26 mouse cellular contexts compared by ENCODE assay signal in genomic region chr6:53233777-53234176, GRCm38 (mm10). TPM values are rescaled to one million over a fixed set of nuclear protein-coding genes. Genes with fewer than 3 reads are reported as not detected.
DNase-seq lines count a peak whose midpoint lies in the region; TF ChIP-seq lines count a peak whose summit lies in the region.
"Had no signal": no experiment of that assay in that cellular context is flagged by ENCODE, and none has a peak within 500 bp of the region (broad histone marks: within the 10 kb centered on the region; RNA-seq: fewer than 3 reads in every experiment).

No protein-coding gene starts in this region.

- no peak overlapping the region for H3ac ChIP-seq in C2C12 (ENCODE audit: control insufficient read depth, insufficient read length, low read depth)

- no peaks in the 10 kb centered on the region for H3K27me3 ChIP-seq in C2C12 (ENCODE audit: control insufficient read depth, insufficient read depth, insufficient read length)
- H3K27me3 ChIP-seq: CH12.LX; embryonic facial prominence, embryonic 13.5 days; forebrain, embryonic 12.5 days; hindbrain, embryonic 13.5 days; intestine, embryonic 15.5 days had no signal

- no peaks in the 10 kb centered on the region for H3K36me3 ChIP-seq in C2C12 (ENCODE audit: control insufficient read depth, insufficient read depth)
- H3K36me3 ChIP-seq: embryonic facial prominence, embryonic 10.5 days; embryonic facial prominence, embryonic 13.5 days; forebrain, embryonic 12.5 days; G1E; heart, embryonic 10.5 days; hindbrain, embryonic 10.5 days; hindbrain, embryonic 13.5 days; intestine, embryonic 15.5 days had no signal

- no peaks in the 10 kb centered on the region for H3K79me3 ChIP-seq in C2C12 (ENCODE audit: low read depth)

- H3K79me2 ChIP-seq in C2C12 (ENCODE audit: control insufficient read depth, insufficient read depth) = no peaks in the 10 kb centered on the region

- no peak for TF ChIP-seq CTCF in C2C12 (IDR thresholded peaks at IDR 0.05; ENCODE audit: control insufficient read depth, insufficient read depth, insufficient read length)

- H3K4me3 ChIP-seq in C2C12 (ENCODE audit: insufficient read depth, poor library complexity, severe bottlenecking) = no peak overlapping the region
- H3K4me3 ChIP-seq: embryonic facial prominence, embryonic 10.5 days; embryonic facial prominence, embryonic 13.5 days; erythroblast, embryonic 14.5 days; forebrain, embryonic 12.5 days; heart, embryonic 10.5 days; hindbrain, embryonic 10.5 days; hindbrain, embryonic 13.5 days; intestine, embryonic 15.5 days had no signal

- intact Hi-C loops in heart, postnatal 14 days (cut with DNase I) = no loop called here

- peak; percentile 3 for DNase-seq in heart, adult 8-10 months (ENCODE audit: low spot score)
- no peak for DNase-seq in heart, postnatal 14 days
- DNase-seq in 3T3-L1 (ENCODE audit: low read depth, low spot score) = peak; percentile 18
- no peak for DNase-seq in urinary bladder, postnatal 10 days (ENCODE audit: low spot score)
- DNase-seq in retina, postnatal 1 day = no peak
- DNase-seq: adrenal gland, adult 8-10 months; adrenal gland, postnatal 25 days; cerebellum, adult 11-12 months; cerebellum, adult 8-10 months; cerebellum, postnatal 10 days; cerebellum, postnatal 36 days; embryo, embryonic 11 days; gastrocnemius, postnatal 10 days; gastrocnemius, postnatal 36 days; kidney, adult 11 months had no signal

TF ChIP-seq in C2C12, 6 proteins besides CTCF, POLR2A, EP300 and RAD21:
- TF ChIP-seq MYOG (IDR thresholded peaks at IDR 0.05; ENCODE audit: control insufficient read depth, extremely low read depth, insufficient read length) = no peak
- peak; percentile 55 for TF ChIP-seq MYOD1 (IDR thresholded peaks at IDR 0.05; ENCODE audit: control insufficient read depth, insufficient read length, low read depth)

RNA-seq across cellular contexts. Expression of gene Creb5, which starts 53.3 kb away (rescaled TPM):
- 1 to 10 TPM; 4.5 to 9.9 (median 8.2) TPM for total RNA-seq in heart, adult 8-10 months (2022)
- total RNA-seq in heart, postnatal 14 days (2021) = 10 to 100 TPM; 12.5 to 15.7 TPM
- polyA plus RNA-seq in C2C12 (2012; fragmentation: generic; extraction: Trizol) = 1.5 TPM
- polyA plus RNA-seq: G1E had no signal

Comparison
In these comparisons a context has a peak if more than half of its experiments do, and no peak if none do; other contexts are left out.
1. DNase-seq: peak in heart, adult 8-10 months (single experiment) and 3T3-L1 (single experiment); none in heart, postnatal 14 days (0 of 2), urinary bladder, postnatal 10 days (single experiment) and retina, postnatal 1 day (single experiment).